Mouse (Mus musculus) embryonic fibroblast, embryonic 13.5 days (primary cell): ENCODE results near the gene Stub1.

Experiments
- CTCF ChIP-seq: IDR thresholded peaks from 2 replicates; pipeline ENCODE4 v1.5.1; 2011; ENCODE audit warnings: mild to moderate bottlenecking, control low read depth, low read length, moderate library complexity, borderline replicate concordance; ENCODE audit not compliant: insufficient read depth
- POLR2A ChIP-seq: IDR thresholded peaks from 2 replicates; pipeline ENCODE4 v1.6.1; 2011; ENCODE audit warnings: low read depth, mild to moderate bottlenecking, control low read depth, low read length, moderate library complexity

DNA sequence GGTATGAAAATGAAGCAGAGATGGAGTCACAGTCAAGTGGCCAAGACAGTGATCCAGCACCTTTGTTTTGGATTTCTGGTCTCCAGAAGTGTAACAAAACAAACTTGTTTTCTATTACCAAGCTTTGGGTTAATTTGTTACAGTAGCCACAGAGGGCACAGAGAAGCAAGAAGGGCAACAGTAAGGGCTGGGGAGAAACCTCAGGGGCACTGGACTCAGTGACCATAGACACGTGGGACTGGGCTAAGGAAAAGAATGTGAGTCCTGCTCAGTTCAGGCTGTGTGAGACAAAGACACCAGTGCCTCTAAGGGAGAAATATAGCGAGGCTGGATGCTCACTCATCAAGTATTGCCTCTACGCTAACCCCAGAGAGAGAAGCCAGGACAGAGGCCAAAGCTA lies 39.5 kb upstream of the Stub1 start:
- TF ChIP-seq POLR2A (no peak), CTCF (no peak)
